ENCODE assay signal across 8 mouse cellular contexts in genomic region chr9:112454706-112455105, GRCm38 (mm10).
A peak's percentile ranks its signal among the peaks of the same experiment; 100 is the strongest.
DNase-seq lines count a peak whose midpoint lies in the region.

No protein-coding gene starts in this region.

- no peaks in the 10 kb centered on the region for H3K9me3 ChIP-seq in limb, embryonic 10.5 days (replicated peaks)

- peak; percentile 94 to 96 for DNase-seq in cerebellum, adult 18-20 months
- DNase-seq in embryo, embryonic 10.5 days (ENCODE audit: low spot score): peak; percentile 62
- peak; percentile 74 for DNase-seq in kidney, adult 9 months
- DNase-seq in limb, embryonic 10.5 days (ENCODE audit: low spot score): peak; percentile 39
- DNase-seq in heart, adult 18-20 months: no peak
- no peak for DNase-seq in adrenal gland, postnatal 14 days
- no peak for DNase-seq in B cell, adult 2 months
- DNase-seq in adrenal gland, postnatal 36 days: no peak

- H3K36me3 ChIP-seq in limb, embryonic 10.5 days: no peaks in the 10 kb centered on the region

- H3K27ac ChIP-seq in limb, embryonic 10.5 days: no peak overlapping the region

- no peaks in the 10 kb centered on the region for H3K27me3 ChIP-seq in limb, embryonic 10.5 days (ENCODE audit: low read depth, poor library complexity, severe bottlenecking)

- 48% methylated on average over 6 of the region's 6 CpGs for WGBS in limb, embryonic 10.5 days

- H3K4me3 ChIP-seq in limb, embryonic 10.5 days: no peak overlapping the region

- H3K4me1 ChIP-seq in limb, embryonic 10.5 days: peaks cover 7% of the 10 kb centered on the region

Comparison
In these comparisons a context has a peak if more than half of its experiments do, and no peak if none do; other contexts are left out.
1. DNase-seq: peak in cerebellum, adult 18-20 months (2 of 2), embryo, embryonic 10.5 days (single experiment), kidney, adult 9 months (single experiment) and limb, embryonic 10.5 days (single experiment); none in heart, adult 18-20 months (0 of 2), adrenal gland, postnatal 14 days (single experiment), B cell, adult 2 months (0 of 2) and adrenal gland, postnatal 36 days (0 of 2).